Mouse (Mus musculus) layer of hippocampus, adult 6 months (tissue): ENCODE measurements around the gene Olfr730. TPM values are rescaled to one million over a fixed set of nuclear protein-coding genes. Genes with fewer than 3 reads are reported as not detected.

Experiments
- long read RNA-seq, 2 experiments: library from polyadenylated mRNA; unstranded; transcript quantifications; one replicate each; pipeline ENCODE4 v2.0.0; 2019 to 2020
- polyA plus RNA-seq: library from polyadenylated mRNA; unstranded; fragments of <200 nt; fragmentation: Nextera tagmentation; gene quantifications from 2 replicates; pipeline ENCODE4 v1.2.3, GENCODE M21; 2021

The Olfr730 gene
- not detected in 2 replicates for polyA plus RNA-seq
- long read RNA-seq, experiment 1: 0 reads
- long read RNA-seq, experiment 2: 0 reads

DNA sequence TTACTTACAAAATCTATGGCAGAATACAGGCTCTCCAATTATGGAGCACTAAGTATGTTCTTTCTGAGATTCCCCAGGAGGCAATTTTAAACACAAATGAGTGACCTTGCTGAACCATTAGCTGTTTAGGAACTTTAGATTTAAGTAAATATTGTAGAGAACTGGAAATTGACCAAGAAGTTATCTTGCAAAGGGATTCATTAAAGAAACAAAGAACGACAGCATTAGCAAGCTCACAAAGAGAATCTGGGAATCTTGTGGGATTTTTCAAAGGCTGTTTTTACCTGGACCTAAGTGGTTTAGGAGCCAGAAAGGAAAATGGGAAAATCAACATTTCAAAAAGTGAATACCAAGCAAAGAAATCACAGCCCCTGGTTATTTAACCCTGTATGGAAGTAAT lies at the start of gene Olfr730:
Gene Olfr730, minus strand, starts transcription at position 101 of the 400 bp plus-strand sequence.

DNA sequence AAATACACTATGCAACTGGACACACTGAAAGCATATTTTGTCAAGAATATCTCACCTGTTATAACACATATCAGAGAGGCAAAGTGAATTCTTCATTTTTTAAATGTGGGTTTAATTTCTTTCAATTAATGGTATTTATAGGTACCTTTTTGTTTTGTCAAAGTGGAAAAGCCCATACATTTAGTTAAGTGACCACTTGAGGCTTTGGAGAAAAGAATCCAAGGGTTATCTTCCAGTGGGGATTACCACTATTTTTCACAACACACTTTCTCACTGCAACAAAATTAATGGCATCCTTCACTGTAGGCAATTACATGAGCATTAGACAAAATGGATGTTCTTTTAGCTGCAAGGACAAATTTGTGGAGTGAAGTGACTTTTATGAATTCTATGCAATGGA lies 35.2 kb downstream of the Olfr730 start, which contains the start of gene Olfr729:
Gene Olfr729, minus strand, starts transcription at position 101 of the 400 bp plus-strand sequence.

DNA sequence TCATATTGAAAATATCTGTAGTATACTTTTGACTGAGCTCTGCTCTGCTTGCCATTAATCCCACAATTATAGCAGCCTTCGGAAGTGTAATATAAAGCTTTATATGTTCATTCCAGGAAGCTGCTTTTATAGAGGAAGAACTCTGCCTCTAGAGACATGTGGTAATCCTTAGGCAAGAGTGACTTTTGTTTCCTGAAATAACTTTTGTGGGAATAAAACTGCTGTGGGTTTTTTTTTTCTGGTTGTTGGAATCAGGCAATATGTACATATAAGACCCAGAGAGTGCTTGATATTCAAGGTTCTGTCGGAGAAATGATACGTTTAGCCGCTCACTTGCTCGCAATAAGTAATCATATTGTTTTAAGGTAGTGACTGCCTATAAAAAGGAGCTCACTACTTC lies 45.4 kb downstream of the Olfr730 start, which contains the start of gene Olfr728:
Gene Olfr728, minus strand, starts transcription at position 101 of the 400 bp plus-strand sequence.

Other genes starting within 250 kb of the Olfr730 start
- not detected in 2 replicates for gene Olfr724, start 224.9 kb downstream of the Olfr730 start, polyA plus RNA-seq
- not detected in 2 replicates for gene Olfr725, start 147.8 kb downstream of the Olfr730 start, polyA plus RNA-seq
- not detected in 2 replicates for gene Olfr726, start 97.2 kb downstream of the Olfr730 start, polyA plus RNA-seq
- gene Olfr727, start 65.0 kb downstream of the Olfr730 start, polyA plus RNA-seq: not detected in 2 replicates
- gene Olfr728, start 45.5 kb downstream of the Olfr730 start, polyA plus RNA-seq: not detected in 2 replicates
- gene Olfr729, start 35.3 kb downstream of the Olfr730 start, polyA plus RNA-seq: not detected in 2 replicates
- gene Olfr731, start 53.7 kb upstream of the Olfr730 start, polyA plus RNA-seq: not detected in 2 replicates
- gene Olfr732, start 96.0 kb upstream of the Olfr730 start, polyA plus RNA-seq: not detected in 2 replicates
- gene Olfr733, start 113.3 kb upstream of the Olfr730 start, polyA plus RNA-seq: not detected in 2 replicates
- not detected in 2 replicates for gene Olfr734, start 138.6 kb upstream of the Olfr730 start, polyA plus RNA-seq
- not detected in 2 replicates for gene Olfr735, start 160.7 kb upstream of the Olfr730 start, polyA plus RNA-seq
- not detected in 2 replicates for gene Tlr11, start 169.7 kb upstream of the Olfr730 start, polyA plus RNA-seq
- gene Olfr736, start 193.0 kb upstream of the Olfr730 start, polyA plus RNA-seq: not detected in 2 replicates
- not detected in 2 replicates for gene Olfr738, start 219.4 kb upstream of the Olfr730 start, polyA plus RNA-seq
- gene Olfr739, start 230.4 kb upstream of the Olfr730 start, polyA plus RNA-seq: not detected in 2 replicates